Mouse (Mus musculus): ENCODE measurements around the gene Zmiz1.

DNA sequence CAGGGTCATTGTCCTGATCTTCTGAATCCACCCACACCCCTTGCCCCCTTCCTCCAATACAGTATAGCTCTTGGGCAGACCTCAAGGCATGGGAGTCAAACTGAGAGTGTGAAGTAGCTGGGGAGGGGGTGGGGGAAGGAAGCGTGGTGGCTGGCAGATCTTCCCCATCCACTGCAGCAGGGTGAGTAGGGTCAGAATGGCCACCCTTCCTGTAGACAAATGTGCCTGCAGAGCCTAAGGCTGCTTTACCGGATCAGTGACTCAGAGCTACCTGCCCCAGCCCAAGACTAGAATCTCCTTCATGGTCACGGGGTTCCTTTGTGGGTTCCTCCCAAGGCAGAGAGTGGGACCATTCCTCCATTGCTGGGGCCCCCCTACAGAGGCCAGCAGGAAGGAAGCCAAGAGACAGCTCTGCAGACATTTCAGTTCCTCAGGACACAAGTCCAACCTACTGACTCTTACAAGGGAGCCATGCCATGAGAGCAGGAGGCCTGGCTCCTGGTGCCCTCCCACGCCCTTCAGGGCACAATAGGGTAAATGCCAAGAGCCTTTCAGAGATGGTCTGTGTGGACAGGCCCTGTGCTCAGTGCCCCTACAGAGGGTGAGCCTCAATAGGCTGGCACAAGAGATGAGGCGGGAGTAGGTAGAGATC is 169.6 kb downstream of the Zmiz1 start:
- no peak for TF ChIP-seq CTCF (IDR thresholded peaks at IDR 0.05; ENCODE audit: insufficient read depth, low read length)
- no peak for TF ChIP-seq POLR2A (IDR thresholded peaks at IDR 0.05; ENCODE audit: borderline replicate concordance, extremely low read depth, low read depth, low read length)
